Mouse (Mus musculus): ENCODE data around the gene Cntd1. TPM values are rescaled to one million over a fixed set of nuclear protein-coding genes. Genes with fewer than 3 reads are reported as not detected.

Cntd1 gene
- 1.3 and 2.2 TPM in 2 replicates for polyA plus RNA-seq (2011; ENCODE audit: insufficient read depth, insufficient read length, low replicate concordance, missing spikeins)

DNA sequence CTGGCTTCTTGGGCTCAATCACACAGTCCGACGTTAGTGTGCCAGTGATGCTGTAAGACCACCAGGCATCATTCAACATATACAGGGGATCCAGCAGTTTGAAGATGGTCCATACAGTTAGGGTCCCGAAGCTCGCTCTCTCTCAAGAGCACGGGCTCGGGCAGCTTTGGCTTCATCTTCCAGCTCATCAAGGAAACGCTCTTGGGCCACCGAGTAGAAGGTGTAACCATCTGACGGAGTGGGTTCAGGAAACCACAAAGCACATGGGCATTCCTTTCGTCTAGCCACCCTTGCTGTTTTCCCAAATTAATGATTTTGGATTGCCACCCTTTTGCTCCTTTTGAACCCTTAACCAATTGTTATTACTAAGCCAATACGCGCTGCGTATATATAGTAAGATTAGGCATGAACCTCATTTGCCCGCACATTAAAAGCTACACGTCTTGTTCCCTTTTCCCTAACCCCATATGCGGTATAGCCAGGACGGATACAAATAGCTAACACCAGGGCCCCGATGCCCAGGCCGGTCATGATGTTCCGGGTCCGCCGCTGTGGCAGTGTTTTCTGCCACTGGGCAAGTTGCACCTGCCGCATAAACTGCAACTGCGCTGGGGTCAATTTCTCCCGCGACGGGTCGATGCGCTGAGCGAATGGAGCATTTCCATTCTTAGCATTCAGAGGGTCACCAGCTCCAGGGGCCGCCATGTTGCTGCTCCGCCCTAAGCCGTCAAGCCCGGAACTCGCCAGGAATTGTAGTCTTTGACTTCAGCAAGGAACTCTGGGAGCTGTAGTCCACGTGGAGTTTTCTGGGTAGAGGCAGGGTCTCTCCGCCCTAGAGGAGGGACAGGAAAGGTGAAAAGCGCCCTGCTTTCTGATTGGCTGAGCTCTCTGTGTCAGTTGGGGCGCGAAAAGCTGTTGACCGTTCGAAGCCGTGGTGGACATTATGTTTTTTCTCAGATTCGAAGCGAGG, at the start of gene Cntd1, which contains the start of gene Coa3:
Cntd1 (plus strand) TSS at position 790 of the 970 bp plus-strand sequence.
Coa3 (minus strand) TSS at position 892 of the 970 bp plus-strand sequence.
- peak within 1 kb of the TSS; percentile 97 for H3K4me3 ChIP-seq (replicated peaks; ENCODE audit: control insufficient read depth, low read depth, low read length)
- peaks cover 3% of the 10 kb centered on the region for H3K4me1 ChIP-seq (ENCODE audit: control insufficient read depth, insufficient read depth, low read length)
- 3% methylated on average over 45 of the region's 45 CpGs for WGBS
- peak within 1 kb of the TSS; percentile 43 for H3K27ac ChIP-seq (ENCODE audit: control insufficient read depth, insufficient read depth, low read depth, low read length, poor library complexity)
- TF ChIP-seq CTCF (IDR thresholded peaks at IDR 0.05; ENCODE audit: control insufficient read depth, insufficient read depth, low read length) (no peak), POLR2A (IDR thresholded peaks at IDR 0.05; ENCODE audit: borderline replicate concordance, control insufficient read depth, low read depth, low read length) (peak; percentile 72; the same call in 1 of the 2 replicates)

DNA sequence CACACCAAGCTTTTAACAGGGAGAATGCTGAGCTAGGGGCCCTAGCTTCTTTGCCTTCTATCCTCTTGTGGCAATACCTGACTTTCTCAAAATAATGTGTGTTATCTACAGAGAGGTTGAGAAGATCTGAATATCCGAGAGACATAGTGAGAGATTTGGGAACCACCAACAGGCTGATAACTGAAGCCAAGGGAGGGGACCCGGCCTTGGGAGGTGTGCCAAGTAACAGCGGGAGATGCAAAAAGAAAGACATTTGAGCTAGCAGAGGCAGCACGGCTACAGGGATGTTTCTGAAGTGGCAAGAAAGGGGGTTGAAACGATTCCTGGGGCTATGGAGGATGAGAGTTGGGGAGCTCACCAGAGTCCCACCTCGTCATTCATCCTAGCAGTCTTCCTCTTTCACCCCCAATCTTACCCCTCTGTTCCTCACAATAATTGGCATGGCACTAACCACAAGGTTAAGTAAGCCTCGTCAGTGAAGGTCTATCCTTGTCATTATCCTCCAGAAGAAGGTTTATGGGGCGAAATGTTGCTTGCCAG, 49.4 kb upstream of the Cntd1 start:
- WGBS: 38% methylated on average over 8 of the region's 8 CpGs
- Histone ChIP-seq H3K27ac (ENCODE audit: control insufficient read depth, insufficient read depth, low read depth, low read length, poor library complexity) (no peak overlapping the region), H3K4me1 (ENCODE audit: control insufficient read depth, insufficient read depth, low read length) (peaks cover 2% of the 10 kb centered on the region), H3K4me3 (replicated peaks; ENCODE audit: control insufficient read depth, low read depth, low read length) (no peak overlapping the region)
- TF ChIP-seq CTCF (IDR thresholded peaks at IDR 0.05; ENCODE audit: control insufficient read depth, insufficient read depth, low read length) (no peak), POLR2A (IDR thresholded peaks at IDR 0.05; ENCODE audit: borderline replicate concordance, control insufficient read depth, low read depth, low read length) (no peak)

DNA sequence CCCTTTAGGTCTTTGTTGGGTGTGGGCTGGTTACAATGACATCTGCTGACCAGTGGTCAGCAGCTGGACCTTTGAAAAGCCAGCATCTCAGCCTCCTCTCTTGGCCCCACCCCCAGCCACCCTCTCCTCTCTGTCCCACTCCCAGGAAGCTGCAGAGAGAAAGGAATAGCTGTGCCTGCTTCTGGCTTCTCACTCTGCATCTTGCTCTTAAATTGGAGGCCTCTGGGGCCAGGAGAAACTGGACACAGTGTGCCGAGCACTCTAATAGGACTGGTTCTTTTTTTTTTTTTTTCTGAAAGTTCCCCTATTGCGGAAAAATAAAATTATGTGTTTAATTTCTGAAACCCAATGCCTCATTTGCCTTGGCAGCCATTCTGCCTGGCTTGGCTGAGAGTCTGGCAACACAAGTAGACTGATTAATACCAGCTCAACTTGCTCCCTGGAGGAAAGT, 48.7 kb upstream of the Cntd1 start:
- TF ChIP-seq CTCF (IDR thresholded peaks at IDR 0.05; ENCODE audit: control insufficient read depth, insufficient read depth, low read length) (no peak), POLR2A (IDR thresholded peaks at IDR 0.05; ENCODE audit: borderline replicate concordance, control insufficient read depth, low read depth, low read length) (no peak)
- Histone ChIP-seq H3K4me3 (replicated peaks; ENCODE audit: control insufficient read depth, low read depth, low read length) (no peak overlapping the region), H3K4me1 (ENCODE audit: control insufficient read depth, insufficient read depth, low read length) (peaks cover 2% of the 10 kb centered on the region), H3K27ac (ENCODE audit: control insufficient read depth, insufficient read depth, low read depth, low read length, poor library complexity) (no peak overlapping the region)
- WGBS: 72% methylated on average over 2 of the region's 2 CpGs

DNA sequence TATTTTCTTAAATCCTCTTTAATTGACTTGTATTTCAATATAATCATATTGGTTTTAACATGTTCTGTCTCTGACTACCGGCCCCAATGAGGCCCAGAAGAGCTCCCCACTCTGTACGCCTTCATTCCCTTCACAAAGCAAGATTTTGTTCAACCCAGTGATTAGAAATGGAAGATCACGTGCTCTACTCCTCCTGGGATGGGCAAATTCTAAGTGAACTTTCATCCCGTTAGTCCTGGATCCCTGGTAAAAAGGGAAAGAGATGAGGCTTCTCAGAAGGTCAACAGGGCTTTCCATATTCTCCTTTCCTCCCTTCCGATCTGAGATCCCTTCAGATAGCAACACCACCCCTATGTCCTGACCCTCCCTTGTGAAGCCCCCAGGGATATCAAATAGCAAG, 48.3 kb upstream of the Cntd1 start:
- WGBS: 77% methylated on average over 5 of the region's 5 CpGs
- no peak overlapping the region for H3K4me3 ChIP-seq (replicated peaks; ENCODE audit: control insufficient read depth, low read depth, low read length)
- H3K4me1 ChIP-seq (ENCODE audit: control insufficient read depth, insufficient read depth, low read length): peaks cover 2% of the 10 kb centered on the region; the same call in 1 of the 2 replicates
- no peak for TF ChIP-seq POLR2A (IDR thresholded peaks at IDR 0.05; ENCODE audit: borderline replicate concordance, control insufficient read depth, low read depth, low read length)
- no peak for TF ChIP-seq CTCF (IDR thresholded peaks at IDR 0.05; ENCODE audit: control insufficient read depth, insufficient read depth, low read length)
- no peak overlapping the region for H3K27ac ChIP-seq (ENCODE audit: control insufficient read depth, insufficient read depth, low read depth, low read length, poor library complexity)

DNA sequence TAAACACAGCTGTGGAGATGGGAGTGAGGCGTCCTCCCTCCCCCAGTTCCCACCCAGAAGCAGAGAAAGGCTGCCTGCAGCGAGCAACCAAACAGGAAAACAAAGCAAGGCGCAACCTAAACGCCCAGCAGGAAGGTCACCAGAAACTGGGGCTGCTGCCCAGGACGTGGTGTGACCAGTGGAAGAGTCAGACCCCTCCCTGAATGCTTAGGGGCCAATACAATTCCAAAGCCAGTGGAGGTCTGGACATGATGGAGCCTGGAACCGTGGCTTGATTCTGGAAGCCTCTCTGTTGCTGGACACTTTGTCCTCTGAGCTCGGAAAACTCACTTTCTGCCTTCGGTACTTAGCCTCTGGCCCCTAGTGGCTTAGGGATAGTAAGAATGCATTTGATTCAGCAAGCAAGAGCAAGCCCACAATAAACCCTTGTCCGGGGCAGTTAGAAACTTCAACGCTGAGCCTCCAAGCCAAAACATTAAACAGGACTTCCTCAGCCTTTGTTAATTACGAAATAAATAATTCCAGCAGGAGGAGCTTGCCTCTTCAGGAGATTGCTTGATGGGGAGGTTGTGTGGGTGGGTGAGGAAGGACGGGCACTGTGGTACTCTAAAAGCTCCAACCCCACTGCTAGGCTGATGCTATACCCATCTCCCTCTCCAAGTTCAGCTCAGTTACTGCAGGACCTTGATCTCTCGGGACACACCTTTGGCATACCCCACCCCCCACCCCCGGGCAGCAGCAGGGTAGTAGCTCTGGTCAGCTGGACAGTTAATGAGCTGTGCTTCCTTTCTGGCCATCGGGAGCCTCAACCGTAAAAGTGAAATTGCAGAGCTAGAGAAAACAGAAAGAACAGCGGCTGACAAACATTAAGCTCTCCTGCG, 47.6 kb upstream of the Cntd1 start:
- WGBS: 4% methylated on average over 18 of the region's 18 CpGs

DNA sequence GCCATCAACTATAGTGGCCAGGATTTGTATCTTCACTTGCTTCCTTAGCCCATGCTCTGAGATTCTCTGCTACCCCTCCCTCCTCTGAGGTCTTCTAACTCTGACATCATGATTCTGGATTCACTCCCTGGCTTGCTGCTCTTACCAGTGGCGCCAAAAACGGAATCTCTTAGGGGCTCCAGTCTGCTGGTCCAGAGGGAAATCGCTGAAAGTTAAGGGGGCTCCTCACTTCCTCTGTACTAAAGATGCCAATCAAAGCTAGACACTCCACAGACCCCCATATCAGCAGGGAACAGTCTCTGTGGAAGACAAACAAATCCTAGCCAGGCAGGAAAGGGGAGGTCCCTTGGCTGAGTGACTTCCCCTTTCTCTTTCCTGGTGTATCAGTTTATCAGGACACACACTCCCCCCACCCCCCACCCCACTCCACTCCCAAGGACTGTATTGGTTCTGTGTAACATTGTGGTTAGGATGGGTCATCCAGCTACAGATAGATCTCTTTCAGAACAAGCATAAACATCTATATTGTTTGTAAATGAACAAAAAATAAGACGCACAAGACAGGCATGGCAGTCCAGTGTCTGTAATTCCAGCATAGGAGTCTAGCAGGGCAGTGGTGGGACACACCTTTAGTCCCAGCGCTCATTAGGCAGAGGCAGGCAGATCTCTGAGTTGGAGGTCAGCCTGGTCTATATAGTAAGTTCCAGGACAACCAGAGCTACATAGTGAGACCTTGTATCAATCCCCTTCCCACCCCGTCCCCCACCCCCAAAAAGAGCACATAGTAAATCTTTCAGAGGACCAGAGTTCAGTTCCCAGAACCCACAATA, 46.6 kb upstream of the Cntd1 start:
- 27% methylated on average over 6 of the region's 6 CpGs for WGBS
- TF ChIP-seq POLR2A (IDR thresholded peaks at IDR 0.05; ENCODE audit: borderline replicate concordance, control insufficient read depth, low read depth, low read length) (no peak), CTCF (IDR thresholded peaks at IDR 0.05; ENCODE audit: control insufficient read depth, insufficient read depth, low read length) (no peak)
- no peak overlapping the region for H3K4me3 ChIP-seq (replicated peaks; ENCODE audit: control insufficient read depth, low read depth, low read length)
- H3K27ac ChIP-seq (ENCODE audit: control insufficient read depth, insufficient read depth, low read depth, low read length, poor library complexity): no peak overlapping the region
- H3K4me1 ChIP-seq (ENCODE audit: control insufficient read depth, insufficient read depth, low read length): peaks cover 2% of the 10 kb centered on the region; the same call in 1 of the 2 replicates

More for the DNA sequence above, 47.6 kb upstream of the Cntd1 start:
- Histone ChIP-seq H3K4me3 (replicated peaks; ENCODE audit: control insufficient read depth, low read depth, low read length) (peak overlapping the region; percentile 20), H3K27ac (ENCODE audit: control insufficient read depth, insufficient read depth, low read depth, low read length, poor library complexity) (no peak overlapping the region), H3K4me1 (ENCODE audit: control insufficient read depth, insufficient read depth, low read length) (peaks cover 2% of the 10 kb centered on the region; the same call in 1 of the 2 replicates)
- no peak for TF ChIP-seq POLR2A (IDR thresholded peaks at IDR 0.05; ENCODE audit: borderline replicate concordance, control insufficient read depth, low read depth, low read length)
- TF ChIP-seq CTCF (IDR thresholded peaks at IDR 0.05; ENCODE audit: control insufficient read depth, insufficient read depth, low read length): no peak

DNA sequence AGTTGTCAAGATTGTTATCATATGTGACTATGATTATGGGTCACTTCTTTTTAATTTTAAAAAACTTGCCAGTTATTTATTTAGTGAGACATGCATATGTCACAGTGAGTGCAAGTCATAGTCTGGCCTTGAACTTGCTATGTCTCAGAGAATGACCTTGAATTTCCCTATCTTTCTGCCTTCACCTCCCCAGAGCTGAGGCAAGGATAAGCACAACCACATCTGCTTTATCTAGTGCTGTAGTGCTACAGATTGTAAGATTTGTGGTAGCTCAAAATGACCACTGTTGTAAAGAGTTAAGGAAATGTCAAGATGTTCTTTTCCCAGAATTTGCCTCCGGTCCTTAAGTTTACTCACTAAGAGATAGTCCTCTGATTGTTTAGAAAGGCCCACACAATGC, 45.6 kb upstream of the Cntd1 start:
- H3K4me3 ChIP-seq (replicated peaks; ENCODE audit: control insufficient read depth, low read depth, low read length): no peak overlapping the region
- no peak overlapping the region for H3K27ac ChIP-seq (ENCODE audit: control insufficient read depth, insufficient read depth, low read depth, low read length, poor library complexity)
- 82% methylated on average over 1 of the region's 1 CpGs for WGBS
- TF ChIP-seq CTCF (IDR thresholded peaks at IDR 0.05; ENCODE audit: control insufficient read depth, insufficient read depth, low read length) (no peak), POLR2A (IDR thresholded peaks at IDR 0.05; ENCODE audit: borderline replicate concordance, control insufficient read depth, low read depth, low read length) (no peak)
- H3K4me1 ChIP-seq (ENCODE audit: control insufficient read depth, insufficient read depth, low read length): peaks cover 2% of the 10 kb centered on the region; the same call in 1 of the 2 replicates

Data from bone marrow, adult 2 months (tissue).